Mouse (Mus musculus) T-cell, adult 66 days (primary cell): ENCODE results near the gene Ccnl2. TPM values are rescaled to one million over a fixed set of nuclear protein-coding genes. Genes with fewer than 3 reads are reported as not detected.

Experiments used
- total RNA-seq, 2 experiments: library from RNA; stranded (reverse); gene quantifications; 3 replicates in 1 of 2; 4 replicates in 1 of 2; pipeline ENCODE4 v1.2.4; 2023

The Ccnl2 gene
- total RNA-seq, result 100 to 1,000 TPM; 225 to 247 TPM

GRCm38 (mm10) chr4:155811929-155812664 is at the start of gene Ccnl2:
Gene Ccnl2 (plus strand): TSS chr4:155812489.

GRCm38 (mm10) chr4:155774280-155774754 is 38.0 kb upstream of the Ccnl2 start, which contains the start of gene Vwa1:
Gene Vwa1 (minus strand): TSS chr4:155774698.

GRCm38 (mm10) chr4:155785819-155786218 is 26.5 kb upstream of the Ccnl2 start, which contains the start of gene Tmem88b:
Gene Tmem88b (minus strand): TSS chr4:155785874.

GRCm38 (mm10) chr4:155790021-155790489 is 22.2 kb upstream of the Ccnl2 start, which contains the start of gene Ankrd65:
Gene Ankrd65 (plus strand): TSS chr4:155790439.

GRCm38 (mm10) chr4:155802741-155803339 is 9.4 kb upstream of the Ccnl2 start, which contains the start of gene Mrpl20:
Gene Mrpl20 (plus strand): TSS chr4:155802878.

GRCm38 (mm10) chr4:155831205-155831766 is 19.0 kb downstream of the Ccnl2 start, which contains the start of gene Aurkaip1:
Gene Aurkaip1 (plus strand): TSS chr4:155831272.

GRCm38 (mm10) chr4:155839483-155839910 is 27.2 kb downstream of the Ccnl2 start, which contains the start of gene Mxra8:
Gene Mxra8 (plus strand): TSS chr4:155839680.

GRCm38 (mm10) chr4:155846871-155847578 is 34.7 kb downstream of the Ccnl2 start, which contains the start of gene Dvl1:
Gene Dvl1 (plus strand): TSS chr4:155847402.

GRCm38 (mm10) chr4:155863001-155863400 is 50.7 kb downstream of the Ccnl2 start, which contains the start of gene Tas1r3:
Gene Tas1r3 (minus strand): TSS chr4:155863362.

GRCm38 (mm10) chr4:155869317-155870033 is 57.2 kb downstream of the Ccnl2 start, which contains the start of the genes Cptp and Ints11:
Gene Cptp (minus strand): TSS chr4:155869440.
Gene Ints11 (plus strand): TSS chr4:155869546.

Other genes with a start within 250 kb of the Ccnl2 start
- 10 to 100 TPM; 30.9 to 33.6 TPM for gene Slc35e2, start 211.1 kb upstream of the Ccnl2 start, total RNA-seq
- 100 to 1,000 TPM; 136 to 169 TPM for gene Cdk11b, start 187.6 kb upstream of the Ccnl2 start, total RNA-seq
- not detected for gene Gm10563, start 167.1 kb upstream of the Ccnl2 start, total RNA-seq
- gene Mmp23, start 159.1 kb upstream of the Ccnl2 start, total RNA-seq, result under 1 TPM in 1 of 2 experiments, not detected in 1; 0.52 TPM
- 10 to 100 TPM; 42.4 to 53.7 TPM for gene Mib2, start 143.3 kb upstream of the Ccnl2 start, total RNA-seq
- 1 to 10 TPM; 8.1 to 9.0 TPM for gene Fndc10, start 118.1 kb upstream of the Ccnl2 start, total RNA-seq
- 10 to 100 TPM; 85.5 to 85.9 TPM for gene Ssu72, start 107.7 kb upstream of the Ccnl2 start, total RNA-seq
- gene Tmem240, start 77.7 kb upstream of the Ccnl2 start, total RNA-seq, result 1 to 10 TPM; 1.1 to 1.4 TPM
- 10 to 100 TPM; 54.6 to 56.0 TPM for gene Atad3a, start 51.4 kb upstream of the Ccnl2 start, total RNA-seq
- gene Vwa1, start 37.8 kb upstream of the Ccnl2 start, total RNA-seq, result not detected
- not detected for gene Tmem88b, start 26.6 kb upstream of the Ccnl2 start, total RNA-seq
- not detected for gene Ankrd65, start 22.1 kb upstream of the Ccnl2 start, total RNA-seq
- gene Mrpl20, start 9.6 kb upstream of the Ccnl2 start, total RNA-seq, result 10 to 100 TPM; 46.5 to 54.4 TPM
- gene Aurkaip1, start 18.8 kb downstream of the Ccnl2 start, total RNA-seq, result 10 to 100 TPM; 85.7 to 88.9 TPM
- gene Mxra8, start 27.2 kb downstream of the Ccnl2 start, total RNA-seq, result 1 to 10 TPM; 4.2 to 5.4 TPM
- 10 to 100 TPM; 75.5 to 75.8 TPM for gene Dvl1, start 34.9 kb downstream of the Ccnl2 start, total RNA-seq
- 1 to 10 TPM; 2.7 to 2.8 TPM for gene Tas1r3, start 50.9 kb downstream of the Ccnl2 start, total RNA-seq
- gene Cptp, start 57.0 kb downstream of the Ccnl2 start, total RNA-seq, result 10 to 100 TPM; 11.5 to 12.6 TPM
- 10 to 100 TPM; 62.8 to 66.9 TPM for gene Ints11, start 57.1 kb downstream of the Ccnl2 start, total RNA-seq
- 10 to 100 TPM; 35.4 to 47.7 TPM for gene Pusl1, start 79.3 kb downstream of the Ccnl2 start, total RNA-seq
- 10 to 100 TPM; 58.7 to 66.4 TPM for gene Acap3, start 79.3 kb downstream of the Ccnl2 start, total RNA-seq
- gene Ube2j2, start 131.3 kb downstream of the Ccnl2 start, total RNA-seq, result 100 to 1,000 TPM; 121 to 130 TPM
- gene C1qtnf12, start 149.8 kb downstream of the Ccnl2 start, total RNA-seq, result 1 to 10 TPM; 6.3 to 7.8 TPM
- gene B3galt6, start 180.2 kb downstream of the Ccnl2 start, total RNA-seq, result 1 to 10 TPM; 3.8 to 4.4 TPM
- gene Sdf4, start 180.4 kb downstream of the Ccnl2 start, total RNA-seq, result 100 to 1,000 TPM; 204 to 233 TPM
- 10 to 100 TPM; 25.0 to 30.6 TPM for gene Tnfrsf4, start 201.4 kb downstream of the Ccnl2 start, total RNA-seq
- 10 to 100 TPM; 45.0 to 65.5 TPM for gene Tnfrsf18, start 213.7 kb downstream of the Ccnl2 start, total RNA-seq
- gene Ttll10, start 246.9 kb downstream of the Ccnl2 start, total RNA-seq, result not detected